Mouse (Mus musculus): ENCODE measurements around the gene Extl1. TPM values are rescaled to one million over a fixed set of nuclear protein-coding genes. Genes with fewer than 3 reads are reported as not detected.

Gene Extl1
- polyA plus RNA-seq, 1 experiment: 49.2 TPM

GRCm38 (mm10) chr4:134355841-134356452, 27.7 kb downstream of the Extl1 start:
- TF ChIP-seq CTCF (IDR thresholded peaks at IDR 0.05; ENCODE audit: extremely low read depth, insufficient read depth, low read length): no peak
- TF ChIP-seq POLR2A (IDR thresholded peaks at IDR 0.05; ENCODE audit: extremely low read depth, insufficient read depth, low read length): no peak
- H3K4me3 ChIP-seq (ENCODE audit: insufficient read depth, low read length): no peak overlapping the region
- no peaks in the 10 kb centered on the region for H3K4me1 ChIP-seq (ENCODE audit: control insufficient read depth, insufficient read depth, low read length)
- no peak overlapping the region for H3K27ac ChIP-seq (ENCODE audit: insufficient read depth, low read length)

GRCm38 (mm10) chr4:134353527-134354409, 29.9 kb downstream of the Extl1 start:
- no peak overlapping the region for H3K27ac ChIP-seq (ENCODE audit: insufficient read depth, low read length)
- H3K4me1 ChIP-seq (ENCODE audit: control insufficient read depth, insufficient read depth, low read length): no peaks in the 10 kb centered on the region
- no peak overlapping the region for H3K4me3 ChIP-seq (ENCODE audit: insufficient read depth, low read length)
- no peak for TF ChIP-seq CTCF (IDR thresholded peaks at IDR 0.05; ENCODE audit: extremely low read depth, insufficient read depth, low read length)
- TF ChIP-seq POLR2A (IDR thresholded peaks at IDR 0.05; ENCODE audit: extremely low read depth, insufficient read depth, low read length): no peak

DNA sequence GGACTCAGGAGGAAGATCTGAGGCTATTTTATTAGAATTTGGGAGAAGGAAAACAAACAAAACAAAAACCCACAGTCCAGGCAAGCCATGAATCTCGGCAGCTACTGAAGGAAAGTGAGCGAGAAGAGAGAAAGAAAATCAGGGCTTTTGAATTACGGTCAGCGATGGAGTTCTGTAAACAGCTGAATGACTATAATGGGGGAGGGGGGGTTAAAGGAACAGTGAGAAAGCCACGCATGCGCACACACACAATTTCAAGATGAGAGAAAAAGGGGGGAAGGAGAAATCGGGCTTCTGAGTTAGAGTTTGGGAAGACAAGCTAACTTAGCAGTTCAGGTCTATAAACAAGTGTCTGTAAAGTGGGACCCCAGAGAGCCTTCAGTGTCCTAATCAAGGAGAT, 30.7 kb downstream of the Extl1 start:
- Histone ChIP-seq H3K4me1 (ENCODE audit: control insufficient read depth, insufficient read depth, low read length) (no peaks in the 10 kb centered on the region), H3K27ac (ENCODE audit: insufficient read depth, low read length) (no peak overlapping the region), H3K4me3 (ENCODE audit: insufficient read depth, low read length) (no peak overlapping the region)
- TF ChIP-seq CTCF (IDR thresholded peaks at IDR 0.05; ENCODE audit: extremely low read depth, insufficient read depth, low read length) (no peak), POLR2A (IDR thresholded peaks at IDR 0.05; ENCODE audit: extremely low read depth, insufficient read depth, low read length) (no peak)

DNA sequence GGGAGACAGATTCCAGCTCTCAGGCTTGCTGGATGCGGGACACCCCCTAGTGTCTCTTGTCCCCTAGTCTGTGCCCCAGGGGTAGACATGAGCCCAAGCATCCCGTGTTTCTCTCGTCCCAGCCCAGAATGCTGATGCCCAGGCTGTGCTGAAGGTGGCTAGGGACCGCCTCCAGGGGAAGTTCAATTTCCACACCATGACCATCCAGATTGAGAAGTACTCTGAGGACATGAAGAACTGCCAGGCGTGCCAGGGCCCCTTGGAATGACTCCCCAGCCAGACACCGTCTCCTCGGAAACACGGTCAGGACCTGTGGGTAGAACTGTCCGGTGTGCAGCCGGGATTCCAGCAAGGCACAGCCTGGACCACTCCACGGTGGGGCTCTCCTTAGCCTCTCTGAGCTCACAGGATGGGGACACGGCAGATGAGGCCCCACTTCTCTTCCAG, 31.4 kb downstream of the Extl1 start:
- Histone ChIP-seq H3K4me1 (ENCODE audit: control insufficient read depth, insufficient read depth, low read length) (no peaks in the 10 kb centered on the region), H3K4me3 (ENCODE audit: insufficient read depth, low read length) (no peak overlapping the region), H3K27ac (ENCODE audit: insufficient read depth, low read length) (no peak overlapping the region)
- TF ChIP-seq CTCF (IDR thresholded peaks at IDR 0.05; ENCODE audit: extremely low read depth, insufficient read depth, low read length) (no peak), POLR2A (IDR thresholded peaks at IDR 0.05; ENCODE audit: extremely low read depth, insufficient read depth, low read length) (no peak)

DNA sequence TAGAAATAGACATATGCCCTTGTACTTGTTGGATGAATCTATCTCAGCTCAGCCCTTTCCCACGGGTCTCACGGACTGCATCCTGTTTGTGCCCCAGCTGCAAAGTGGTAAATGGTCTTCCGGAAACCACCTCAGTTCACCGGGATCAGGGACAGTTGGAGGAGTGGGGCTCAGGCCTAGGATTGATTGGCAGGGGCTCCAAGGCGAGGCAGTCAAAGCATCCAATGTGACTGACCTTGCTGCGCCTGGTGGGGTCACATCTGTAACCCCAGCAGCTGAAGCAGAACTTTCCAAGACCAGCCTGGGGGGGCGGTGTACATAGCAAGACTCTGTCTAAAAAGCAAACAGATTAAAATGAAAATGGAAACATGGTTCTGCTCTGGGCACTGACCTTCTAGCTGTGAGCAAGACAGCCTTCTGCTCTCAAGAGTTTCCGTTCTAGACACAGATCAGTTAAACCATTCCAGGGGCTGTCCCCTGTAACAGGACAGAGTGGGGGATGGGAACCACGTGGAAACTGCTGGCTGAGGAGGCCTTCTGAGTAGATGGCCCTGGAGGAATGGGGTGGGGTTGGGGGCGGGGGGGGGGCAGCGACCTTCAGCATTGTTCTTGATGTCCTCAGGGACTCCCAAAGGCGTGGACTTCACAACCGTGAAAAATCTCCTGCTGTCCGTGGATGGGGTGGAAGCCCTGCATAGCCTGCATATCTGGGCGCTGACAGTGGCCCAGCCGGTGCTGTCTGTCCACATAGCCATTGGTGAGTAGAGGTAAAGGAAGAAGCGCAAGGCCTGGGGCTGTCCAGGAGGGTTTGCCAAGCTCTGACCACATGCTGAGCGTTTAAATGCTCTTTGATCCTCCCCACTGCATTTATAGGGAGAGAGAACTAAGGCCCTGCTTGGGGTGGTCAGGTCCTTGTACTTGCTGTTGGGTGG, 32.1 kb downstream of the Extl1 start:
- H3K27ac ChIP-seq (ENCODE audit: insufficient read depth, low read length): no peak overlapping the region
- TF ChIP-seq CTCF (IDR thresholded peaks at IDR 0.05; ENCODE audit: extremely low read depth, insufficient read depth, low read length) (no peak), POLR2A (IDR thresholded peaks at IDR 0.05; ENCODE audit: extremely low read depth, insufficient read depth, low read length) (no peak)

GRCm38 (mm10) chr4:134350641-134351040, 33.0 kb downstream of the Extl1 start:
- Histone ChIP-seq H3K4me1 (ENCODE audit: control insufficient read depth, insufficient read depth, low read length) (no peaks in the 10 kb centered on the region), H3K27ac (ENCODE audit: insufficient read depth, low read length) (no peak overlapping the region), H3K4me3 (ENCODE audit: insufficient read depth, low read length) (no peak overlapping the region)
- TF ChIP-seq POLR2A (IDR thresholded peaks at IDR 0.05; ENCODE audit: extremely low read depth, insufficient read depth, low read length): no peak
- no peak for TF ChIP-seq CTCF (IDR thresholded peaks at IDR 0.05; ENCODE audit: extremely low read depth, insufficient read depth, low read length)

More for the DNA sequence above, 32.1 kb downstream of the Extl1 start:
- H3K4me3 ChIP-seq (ENCODE audit: insufficient read depth, low read length): no peak overlapping the region
- H3K4me1 ChIP-seq (ENCODE audit: control insufficient read depth, insufficient read depth, low read length): no peaks in the 10 kb centered on the region

DNA sequence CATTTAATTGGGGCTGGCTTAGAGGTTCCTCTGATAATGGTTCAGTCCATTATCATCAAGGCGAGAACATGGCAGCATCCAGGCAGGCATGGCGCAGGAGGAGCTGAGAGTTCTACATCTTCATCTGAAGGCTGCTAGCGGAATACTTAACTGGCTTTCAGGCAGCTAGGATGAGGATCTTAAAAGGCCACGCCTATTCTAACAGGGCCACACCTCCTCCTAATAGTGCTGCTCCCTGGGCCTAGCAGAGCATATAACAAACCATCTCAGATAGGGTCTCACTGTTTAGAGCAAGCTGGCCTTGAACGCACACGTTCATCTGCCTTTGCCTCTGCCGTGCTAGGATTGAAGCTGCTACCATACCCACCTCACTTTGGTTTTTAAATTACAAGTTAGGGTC, 33.8 kb downstream of the Extl1 start:
- H3K4me1 ChIP-seq (ENCODE audit: control insufficient read depth, insufficient read depth, low read length): no peaks in the 10 kb centered on the region
- no peak for TF ChIP-seq POLR2A (IDR thresholded peaks at IDR 0.05; ENCODE audit: extremely low read depth, insufficient read depth, low read length)
- no peak for TF ChIP-seq CTCF (IDR thresholded peaks at IDR 0.05; ENCODE audit: extremely low read depth, insufficient read depth, low read length)
- H3K4me3 ChIP-seq (ENCODE audit: insufficient read depth, low read length): no peak overlapping the region
- no peak overlapping the region for H3K27ac ChIP-seq (ENCODE audit: insufficient read depth, low read length)

DNA sequence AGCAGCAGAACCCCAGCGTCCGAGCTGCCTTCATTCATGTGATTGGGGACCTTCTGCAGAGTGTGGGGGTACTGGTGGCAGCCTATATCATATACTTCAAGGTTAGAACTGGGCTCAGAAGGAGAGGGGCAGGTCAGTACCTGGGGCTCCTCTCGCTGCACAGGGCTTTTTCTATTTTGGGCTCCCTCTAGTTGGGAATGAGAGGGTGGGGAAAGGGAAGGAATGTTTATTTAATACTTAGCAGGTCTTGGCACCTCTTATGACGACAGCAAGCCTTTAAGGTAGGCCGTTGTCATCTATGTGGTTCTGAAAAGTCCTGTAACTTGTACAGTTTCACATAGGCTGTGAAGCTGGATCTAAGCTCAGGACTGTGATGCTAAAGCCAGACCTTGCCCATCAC, 35.1 kb downstream of the Extl1 start:
- Histone ChIP-seq H3K4me3 (ENCODE audit: insufficient read depth, low read length) (no peak overlapping the region), H3K27ac (ENCODE audit: insufficient read depth, low read length) (no peak overlapping the region), H3K4me1 (ENCODE audit: control insufficient read depth, insufficient read depth, low read length) (no peaks in the 10 kb centered on the region)
- TF ChIP-seq POLR2A (IDR thresholded peaks at IDR 0.05; ENCODE audit: extremely low read depth, insufficient read depth, low read length): no peak
- no peak for TF ChIP-seq CTCF (IDR thresholded peaks at IDR 0.05; ENCODE audit: extremely low read depth, insufficient read depth, low read length)

GRCm38 (mm10) chr4:134348078-134348477, 35.6 kb downstream of the Extl1 start:
- Histone ChIP-seq H3K4me1 (ENCODE audit: control insufficient read depth, insufficient read depth, low read length) (no peaks in the 10 kb centered on the region), H3K27ac (ENCODE audit: insufficient read depth, low read length) (no peak overlapping the region), H3K4me3 (ENCODE audit: insufficient read depth, low read length) (no peak overlapping the region)
- TF ChIP-seq CTCF (IDR thresholded peaks at IDR 0.05; ENCODE audit: extremely low read depth, insufficient read depth, low read length): no peak
- no peak for TF ChIP-seq POLR2A (IDR thresholded peaks at IDR 0.05; ENCODE audit: extremely low read depth, insufficient read depth, low read length)
